Comparison of ENCODE assay signal across 7 mouse cellular contexts in the genomic region with DNA sequence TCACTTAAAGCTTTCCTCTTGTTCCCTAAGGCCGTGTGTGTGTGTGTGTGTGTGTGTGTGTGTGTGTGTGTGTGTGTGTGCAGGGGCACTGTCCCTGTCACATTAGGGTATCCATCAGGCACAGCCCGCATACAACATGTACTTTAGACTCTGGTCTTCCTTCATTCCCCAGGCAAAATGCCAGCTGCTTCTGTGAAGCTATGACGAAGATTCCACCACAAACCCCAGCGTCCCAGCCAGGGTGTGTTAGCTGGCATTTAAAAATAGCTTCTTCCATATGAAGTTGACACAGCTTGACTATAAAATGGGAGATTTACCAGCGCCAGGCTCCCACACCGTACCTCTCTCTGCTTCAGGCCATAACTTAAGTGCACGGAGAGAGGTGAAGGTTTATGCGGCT.
DNase-seq lines count a peak whose midpoint lies in the region; TF ChIP-seq lines count a peak whose summit lies in the region.

No protein-coding gene starts in this region.

- H3K27me3 ChIP-seq in MEL (ENCODE audit: control insufficient read depth in 1 of 2, insufficient read depth in 2 of 2, low read length in 2 of 2), result no peaks in the 10 kb centered on the region; a peak in 1 of 4 replicates

- peaks cover 3 to 12% of the 10 kb centered on the region in 2 experiments; a peak in 3 of 4 replicates for H3K4me1 ChIP-seq in MEL (ENCODE audit: control insufficient read depth in 1 of 2, insufficient read depth in 2 of 2, low read length in 2 of 2)

- H3K36me3 ChIP-seq in MEL (ENCODE audit: control insufficient read depth in 1 of 2, insufficient read depth in 2 of 2, low read length in 2 of 2), result peaks cover 0 to 3% of the 10 kb centered on the region in 2 experiments; a peak in 1 of 4 replicates

- peak; percentile 15 for DNase-seq in MEL (ENCODE audit: low read depth, low spot score)
- DNase-seq in adrenal gland, postnatal 14 days, result peak; percentile 65
- peak; percentile 61 to 68 for DNase-seq in heart, adult 18-20 months
- DNase-seq in large intestine, adult 2 months (ENCODE audit: low read depth, low spot score), result peak; percentile 21
- peak; percentile 44 for DNase-seq in lung, postnatal 25 days (ENCODE audit: low spot score)
- DNase-seq in urinary bladder, postnatal 25 days (ENCODE audit: low spot score), result no peak
- no peak for DNase-seq in ovary, postnatal 10 days (ENCODE audit: low spot score)

- H3K79me2 ChIP-seq in MEL (ENCODE audit: control insufficient read depth, insufficient read depth, low read length, poor library complexity), result no peaks in the 10 kb centered on the region

- no peak overlapping the region for H3K9ac ChIP-seq in MEL (ENCODE audit: control insufficient read depth, low read depth, low read length, poor library complexity, severe bottlenecking)

- 23% methylated on average over 8 of the region's 8 CpGs for WGBS in large intestine, adult 2 months

- TF ChIP-seq EP300 in MEL (IDR thresholded peaks at IDR 0.05; ENCODE audit: low read depth in 1 of 2, low read length in 2 of 2), result no peak

- TF ChIP-seq RAD21 in MEL (IDR thresholded peaks at IDR 0.05; ENCODE audit: low read depth, low read length), result no peak

- no peak overlapping the region for H3K4me3 ChIP-seq in MEL (ENCODE audit: control insufficient read depth in 1 of 2, insufficient read depth in 1 of 2, low read depth in 2 of 2, low read length in 2 of 2)

- no peak for TF ChIP-seq CTCF in MEL (IDR thresholded peaks at IDR 0.05 in 2 of 3, conservative IDR thresholded peaks at IDR 0.05 in 1 of 3; ENCODE audit: control insufficient read depth in 1 of 3, insufficient read depth in 1 of 3, low read depth in 2 of 3, low read length in 3 of 3, poor library complexity in 1 of 3, severe bottlenecking in 1 of 3)

- H3K9me3 ChIP-seq in MEL (replicated peaks; ENCODE audit: insufficient read depth, low read length), result no peaks in the 10 kb centered on the region

- no peak for TF ChIP-seq POLR2A in MEL (IDR thresholded peaks at IDR 0.05; ENCODE audit: control insufficient read depth in 1 of 2, insufficient read depth in 1 of 2, low read depth in 1 of 2, low read length in 2 of 2, poor library complexity in 1 of 2)

- H3K27ac ChIP-seq in MEL (ENCODE audit: control insufficient read depth, low read depth, low read length), result no peak overlapping the region

TF ChIP-seq in MEL, 35 proteins besides CTCF, POLR2A, EP300 and RAD21:
- TF ChIP-seq TBP (IDR thresholded peaks at IDR 0.05; ENCODE audit: low read depth, low read length) (no peak), TCF12 (IDR thresholded peaks at IDR 0.05; ENCODE audit: low read depth, low read length) (no peak), USF2 (IDR thresholded peaks at IDR 0.05; ENCODE audit: borderline replicate concordance in 1 of 2, insufficient read depth in 1 of 2, low read depth in 1 of 2, low read length in 2 of 2) (no peak), E2F4 (IDR thresholded peaks at IDR 0.05; ENCODE audit: borderline replicate concordance, low read depth, low read length) (no peak), GABPA (IDR thresholded peaks at IDR 0.05; ENCODE audit: low read depth, low read length) (no peak), MXI1 (IDR thresholded peaks at IDR 0.05; ENCODE audit: low read depth, low read length) (no peak), MAFK (IDR thresholded peaks at IDR 0.05; ENCODE audit: borderline replicate concordance, low read depth, low read length) (no peak), ETS1 (IDR thresholded peaks at IDR 0.05; ENCODE audit: low read depth, low read length) (no peak), ZC3H11A (IDR thresholded peaks at IDR 0.05; ENCODE audit: low read depth, low read length) (no peak), SIN3A (IDR thresholded peaks at IDR 0.05; ENCODE audit: low read length) (no peak), MAZ (IDR thresholded peaks at IDR 0.05; ENCODE audit: low read depth, low read length) (no peak), MYB (IDR thresholded peaks at IDR 0.05; ENCODE audit: low read depth, low read length) (no peak), BHLHE40 (IDR thresholded peaks at IDR 0.05; ENCODE audit: borderline replicate concordance, low read depth, low read length) (no peak), RCOR1 (IDR thresholded peaks at IDR 0.05; ENCODE audit: low read depth, low read length) (no peak), KAT2A (conservative IDR thresholded peaks at IDR 0.05; ENCODE audit: low read depth, low read length) (no peak), HCFC1 (IDR thresholded peaks at IDR 0.05; ENCODE audit: low read depth, low read length) (no peak), CHD2 (IDR thresholded peaks at IDR 0.05; ENCODE audit: low read length) (no peak), JUND (IDR thresholded peaks at IDR 0.05; ENCODE audit: low read depth, low read length) (no peak), POLR2AphosphoS5 (IDR thresholded peaks at IDR 0.05; ENCODE audit: borderline replicate concordance, low read depth, low read length) (no peak)

Comparison
In these comparisons a context has a peak if more than half of its experiments do, and no peak if none do; other contexts are left out.
1. DNase-seq: peak in MEL (single experiment), adrenal gland, postnatal 14 days (single experiment), heart, adult 18-20 months (2 of 2), large intestine, adult 2 months (single experiment) and lung, postnatal 25 days (single experiment); none in urinary bladder, postnatal 25 days (single experiment) and ovary, postnatal 10 days (single experiment).